Mouse (Mus musculus) cerebellum, postnatal 14 days (tissue): Measurements from ENCODE around the gene Ace.

ENCODE experiments used
- DNase-seq, 2 experiments: peaks; one replicate each; pipeline ENCODE4 v3.0.0; 2021; ENCODE audit warnings: mixed read lengths in 2 of 2

Gene Ace

GRCm38 (mm10) chr11:105967741-105968574 lies at the start of gene Ace:
Ace (plus strand) TSS chr11:105967945.
- peak; percentile 48 to 61 for DNase-seq

- peak; percentile 56 to 62 for DNase-seq
These were observed 47.5 kb upstream of the Ace start for GRCm38 (mm10) chr11:105920098-105920785.

GRCm38 (mm10) chr11:105920836-105921235 lies 46.9 kb upstream of the Ace start:
- no peak for DNase-seq

GRCm38 (mm10) chr11:105921275-105921674 lies 46.5 kb upstream of the Ace start:
- no peak for DNase-seq

GRCm38 (mm10) chr11:105922769-105923663 lies 44.7 kb upstream of the Ace start:
- DNase-seq: no peak

- DNase-seq: peak; percentile 90 to 91
These were observed 40.4 kb upstream of the Ace start for GRCm38 (mm10) chr11:105927065-105928030.

- DNase-seq: no peak
These were observed 39.6 kb upstream of the Ace start for GRCm38 (mm10) chr11:105928171-105928570.

GRCm38 (mm10) chr11:105931380-105931779 lies 36.4 kb upstream of the Ace start:
- no peak for DNase-seq

- no peak for DNase-seq
These were observed 34.0 kb upstream of the Ace start for GRCm38 (mm10) chr11:105933746-105934145.

GRCm38 (mm10) chr11:105934303-105934711 lies 33.4 kb upstream of the Ace start:
- DNase-seq: peak in 1 of 2 experiments; percentile 46

- DNase-seq: peak; percentile 49 to 57
These were observed 32.9 kb upstream of the Ace start for GRCm38 (mm10) chr11:105934816-105935215.

- no peak for DNase-seq
These were observed 32.2 kb upstream of the Ace start for GRCm38 (mm10) chr11:105935496-105935895.

GRCm38 (mm10) chr11:105936200-105936599 lies 31.5 kb upstream of the Ace start:
- DNase-seq: peak; percentile 74 to 86

- DNase-seq: no peak
These were observed 30.8 kb upstream of the Ace start for GRCm38 (mm10) chr11:105936974-105937373.

GRCm38 (mm10) chr11:105938771-105939170 lies 29.0 kb upstream of the Ace start:
- DNase-seq: peak in 1 of 2 experiments; percentile 31

GRCm38 (mm10) chr11:105941973-105942372 lies 25.8 kb upstream of the Ace start:
- no peak for DNase-seq

GRCm38 (mm10) chr11:105943133-105944102 lies 24.3 kb upstream of the Ace start:
- DNase-seq: peak; percentile 59 to 66

- DNase-seq: peak; percentile 79 to 82
These were observed 23.6 kb upstream of the Ace start for GRCm38 (mm10) chr11:105944126-105944621.

- no peak for DNase-seq
These were observed 22.7 kb upstream of the Ace start for GRCm38 (mm10) chr11:105944770-105945672.
